Mouse (Mus musculus) mature B cell (primary cell): Measurements from ENCODE around the gene Fam133b.
"Not testable (repeated sequence)": the region's sequence is repeated elsewhere in the genome, so short reads cannot be mapped to it uniquely, and the experiment has no call there.

Source experiments
- in situ Hi-C: fragments of 300-500 bp; cut with MboI; formaldehyde crosslinking; loops from 2 replicates; pipeline ENCODE4 v1.14.3; 2019

The Fam133b gene

DNA sequence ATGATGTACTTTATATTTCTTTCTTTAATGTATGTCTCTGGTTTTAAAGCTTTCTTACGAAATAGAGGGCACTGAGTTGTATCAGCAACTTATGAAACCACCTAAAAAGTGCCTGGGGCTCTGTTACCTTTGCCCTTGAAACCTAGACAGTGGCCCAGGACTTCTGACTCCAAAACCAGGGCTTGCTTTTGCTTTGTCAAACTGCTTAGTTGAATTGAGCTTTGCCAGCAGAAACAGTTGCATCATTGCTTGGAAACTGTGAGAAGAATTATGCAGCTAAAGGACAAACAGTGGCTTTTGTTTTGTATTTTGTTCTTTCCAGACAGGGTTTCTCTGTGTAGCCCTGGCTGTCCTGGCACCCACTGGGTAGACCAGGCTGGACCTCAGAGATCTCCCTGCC is 56.7 kb downstream of the Fam133b start:
- in situ Hi-C loops: no loop called here

DNA sequence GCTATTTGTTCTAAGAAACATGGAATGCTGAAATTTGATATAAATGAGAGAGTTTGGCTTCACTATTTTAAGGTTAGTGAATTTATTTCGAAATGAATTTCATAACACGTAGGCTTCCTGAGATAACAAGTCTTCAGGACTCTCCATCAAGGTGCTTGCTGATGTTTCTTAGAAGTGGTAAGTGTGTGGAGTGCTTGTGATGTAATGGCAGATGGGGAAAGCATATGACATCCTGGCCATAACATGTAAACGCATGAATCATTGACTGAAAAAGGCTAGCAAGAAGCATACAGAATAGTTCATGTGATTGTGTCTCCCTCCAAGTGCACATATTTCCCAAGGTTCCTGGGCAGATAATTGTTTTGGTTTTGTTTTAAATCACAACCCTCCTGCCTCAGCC is 57.2 kb downstream of the Fam133b start:
- in situ Hi-C loops: no loop called here

DNA sequence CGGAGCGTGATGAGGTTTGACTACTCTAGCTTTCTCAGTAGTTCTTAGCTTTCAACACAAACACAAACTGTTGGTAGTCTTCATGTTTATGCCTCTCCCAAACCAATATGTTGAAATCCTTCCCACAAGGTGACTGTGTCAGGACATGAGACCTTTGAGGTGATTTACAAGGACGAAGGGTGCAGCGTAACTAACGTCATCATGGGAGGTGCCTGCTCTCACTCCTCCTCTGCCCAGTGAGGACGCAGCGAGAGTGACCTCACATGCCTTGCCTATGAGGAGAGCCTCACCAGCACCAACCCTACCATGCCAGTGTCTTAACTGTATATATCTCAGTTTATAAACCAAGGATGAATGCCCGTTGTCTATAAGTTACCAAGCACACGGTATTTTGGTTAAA is 63.5 kb downstream of the Fam133b start:
- in situ Hi-C loops: no loop called here

DNA sequence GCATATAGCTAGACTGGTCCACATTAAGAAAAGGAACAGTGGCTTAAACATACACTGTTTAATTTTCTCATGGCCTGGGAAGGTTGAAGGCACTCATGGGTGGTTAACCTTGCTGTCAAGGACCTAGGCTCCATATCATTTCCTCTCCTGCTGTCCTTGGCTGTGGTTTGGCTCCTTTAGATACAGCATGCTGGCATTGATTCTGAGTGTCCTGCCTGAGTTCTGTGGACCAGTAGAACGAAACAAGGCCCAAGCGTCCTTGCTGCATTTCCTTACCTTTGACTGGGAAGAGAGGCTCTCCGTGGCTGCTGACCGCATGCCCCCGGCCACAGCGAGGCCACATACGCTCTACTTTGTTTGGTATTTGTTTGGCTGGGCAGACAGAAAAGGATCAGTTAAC is 65.6 kb downstream of the Fam133b start:
- in situ Hi-C loops: no loop called here

DNA sequence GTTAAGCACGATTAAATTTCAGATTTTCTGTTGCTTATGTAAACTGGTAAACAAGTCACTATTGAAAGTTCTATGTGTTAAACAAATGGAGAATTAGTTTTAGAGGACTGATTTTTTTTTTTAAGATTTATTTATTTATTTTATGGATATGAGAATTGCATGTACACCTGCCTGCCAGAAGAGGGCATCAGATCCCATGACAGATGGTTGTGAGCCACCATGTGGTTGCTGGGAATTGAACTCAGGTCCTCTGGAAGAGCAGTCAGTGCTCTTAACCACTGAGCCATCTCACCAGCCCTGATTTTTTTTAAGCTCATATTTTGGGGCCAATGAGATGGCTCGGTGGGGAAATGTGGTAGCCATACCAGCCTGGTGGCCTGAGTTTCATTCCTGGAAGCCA is 68.2 kb downstream of the Fam133b start:
- in situ Hi-C loops: not testable (repeated sequence)
